Mouse (Mus musculus): Measurements from ENCODE around the gene Rbfox3. TPM values are rescaled to one million over a fixed set of nuclear protein-coding genes. Genes with fewer than 3 reads are reported as not detected.
A peak's percentile ranks its signal among the peaks of the same experiment; 100 is the strongest.

The Rbfox3 gene
- polyA plus RNA-seq, 1 experiment from 2014 or later: 1.7 TPM

GRCm38 (mm10) chr11:118669820-118670219 is 241.6 kb downstream of the Rbfox3 start:
- WGBS: 74% methylated on average over 5 of the region's 5 CpGs
- no peak overlapping the region for H3K27ac ChIP-seq (ENCODE audit: low read depth)
- DNase-seq (ENCODE audit: low spot score) (no peak), ATAC-seq (replicated peaks; ENCODE audit: low FRiP score, low TSS enrichment, low read depth) (no peak)
- H3K4me3 ChIP-seq (ENCODE audit: low read depth, low read length): no peak overlapping the region
- H3K9ac ChIP-seq (ENCODE audit: low read length): no peak overlapping the region
- no peaks in the 10 kb centered on the region for H3K4me1 ChIP-seq (replicated peaks; ENCODE audit: control insufficient read depth, insufficient read depth, low read length)
- H3K27me3 ChIP-seq (replicated peaks; ENCODE audit: control insufficient read depth, insufficient read depth, low read length): no peaks in the 10 kb centered on the region
- H3K4me2 ChIP-seq (ENCODE audit: low read length): no peak overlapping the region
- H3K9me3 ChIP-seq (ENCODE audit: control insufficient read depth, low read length): no peaks in the 10 kb centered on the region
- no peaks in the 10 kb centered on the region for H3K36me3 ChIP-seq (ENCODE audit: control insufficient read depth, insufficient read depth, low read length)

DNA sequence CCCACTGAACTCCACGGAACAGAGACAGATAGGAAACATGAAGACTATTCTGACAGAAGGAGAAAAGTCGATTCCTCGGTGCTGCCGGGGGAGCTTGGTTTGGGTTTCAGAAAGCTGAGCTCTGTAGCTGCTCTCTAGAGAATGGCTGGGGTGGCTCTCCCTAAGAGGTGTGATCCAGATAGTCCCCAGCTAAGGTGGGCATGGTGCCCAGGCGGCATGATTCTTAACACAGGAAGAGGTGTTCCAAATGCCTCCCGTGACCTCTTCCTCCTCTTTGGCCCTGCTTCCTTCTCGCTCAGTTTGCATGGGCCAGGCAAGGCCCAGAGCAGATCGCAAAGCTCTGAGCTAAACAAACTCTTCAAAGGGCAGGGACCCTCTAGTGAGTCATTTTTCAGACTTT is 243.0 kb downstream of the Rbfox3 start:
- DNase-seq (ENCODE audit: low spot score): no peak
- no peaks in the 10 kb centered on the region for H3K4me1 ChIP-seq (replicated peaks; ENCODE audit: control insufficient read depth, insufficient read depth, low read length)
- no peaks in the 10 kb centered on the region for H3K27me3 ChIP-seq (replicated peaks; ENCODE audit: control insufficient read depth, insufficient read depth, low read length)
- H3K9me3 ChIP-seq (ENCODE audit: control insufficient read depth, low read length): no peaks in the 10 kb centered on the region
- ATAC-seq (replicated peaks; ENCODE audit: low FRiP score, low TSS enrichment, low read depth): no peak
- H3K27ac ChIP-seq (ENCODE audit: low read depth): no peak overlapping the region
- H3K9ac ChIP-seq (ENCODE audit: low read length): no peak overlapping the region
- H3K4me2 ChIP-seq (ENCODE audit: low read length): no peak overlapping the region
- WGBS: 69% methylated on average over 8 of the region's 8 CpGs
- H3K4me3 ChIP-seq (ENCODE audit: low read depth, low read length): no peak overlapping the region
- H3K36me3 ChIP-seq (ENCODE audit: control insufficient read depth, insufficient read depth, low read length): no peaks in the 10 kb centered on the region

DNA sequence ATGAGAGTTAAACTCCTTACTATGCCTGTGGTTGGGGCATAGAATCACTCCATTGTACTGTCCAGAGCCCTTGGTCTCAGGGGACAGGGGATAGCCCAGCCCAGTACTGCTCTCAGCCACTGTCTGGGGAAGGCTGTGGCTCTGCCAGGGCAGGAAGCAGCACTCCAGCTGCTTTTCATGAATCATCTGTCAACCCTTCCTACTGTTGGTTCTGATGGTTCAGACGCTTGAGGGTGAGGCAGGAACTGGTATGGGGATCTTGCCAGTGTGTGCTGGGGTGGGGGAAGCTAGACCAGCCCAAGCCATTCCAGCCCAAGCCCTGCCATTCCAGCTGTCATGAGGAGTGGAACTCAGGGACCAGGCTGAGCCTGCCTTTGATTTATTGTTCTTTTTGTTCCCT is 243.5 kb downstream of the Rbfox3 start:
- no peak overlapping the region for H3K9ac ChIP-seq (ENCODE audit: low read length)
- H3K9me3 ChIP-seq (ENCODE audit: control insufficient read depth, low read length): no peaks in the 10 kb centered on the region
- no peak for DNase-seq (ENCODE audit: low spot score)
- H3K27me3 ChIP-seq (replicated peaks; ENCODE audit: control insufficient read depth, insufficient read depth, low read length): no peaks in the 10 kb centered on the region
- H3K4me2 ChIP-seq (ENCODE audit: low read length): no peak overlapping the region
- H3K4me3 ChIP-seq (ENCODE audit: low read depth, low read length): no peak overlapping the region
- no peaks in the 10 kb centered on the region for H3K36me3 ChIP-seq (ENCODE audit: control insufficient read depth, insufficient read depth, low read length)
- ATAC-seq (replicated peaks; ENCODE audit: low FRiP score, low TSS enrichment, low read depth): no peak
- WGBS: 29% methylated on average over 1 of the region's 1 CpGs
- no peaks in the 10 kb centered on the region for H3K4me1 ChIP-seq (replicated peaks; ENCODE audit: control insufficient read depth, insufficient read depth, low read length)
- H3K27ac ChIP-seq (ENCODE audit: low read depth): no peak overlapping the region

DNA sequence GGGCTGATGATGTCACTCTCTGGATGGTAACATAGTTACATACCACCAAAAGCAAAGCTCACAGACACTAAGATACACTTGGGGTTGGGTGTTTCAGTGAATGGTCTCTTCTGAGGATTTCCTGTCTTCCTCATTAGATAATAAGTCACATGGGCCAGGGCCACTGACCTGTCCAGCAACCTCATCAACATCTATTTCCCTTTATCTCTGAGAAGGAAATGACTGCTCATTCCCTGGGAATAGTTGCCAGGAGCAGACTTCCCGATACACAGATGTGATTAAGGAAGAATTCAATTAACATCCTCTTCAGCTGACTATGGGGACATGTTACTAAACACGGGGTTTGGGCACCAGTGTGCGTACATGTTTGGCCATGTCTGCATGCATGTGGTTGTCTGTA is 245.2 kb downstream of the Rbfox3 start:
- Histone ChIP-seq H3K4me3 (ENCODE audit: low read depth, low read length) (no peak overlapping the region), H3K27ac (ENCODE audit: low read depth) (no peak overlapping the region), H3K4me2 (ENCODE audit: low read length) (no peak overlapping the region), H3K9ac (ENCODE audit: low read length) (no peak overlapping the region), H3K4me1 (replicated peaks; ENCODE audit: control insufficient read depth, insufficient read depth, low read length) (no peaks in the 10 kb centered on the region), H3K27me3 (replicated peaks; ENCODE audit: control insufficient read depth, insufficient read depth, low read length) (no peaks in the 10 kb centered on the region), H3K9me3 (ENCODE audit: control insufficient read depth, low read length) (no peaks in the 10 kb centered on the region), H3K36me3 (ENCODE audit: control insufficient read depth, insufficient read depth, low read length) (no peaks in the 10 kb centered on the region)
- ATAC-seq (replicated peaks; ENCODE audit: low FRiP score, low TSS enrichment, low read depth) (no peak), DNase-seq (ENCODE audit: low spot score) (no peak)
- 75% methylated on average over 3 of the region's 3 CpGs for WGBS

DNA sequence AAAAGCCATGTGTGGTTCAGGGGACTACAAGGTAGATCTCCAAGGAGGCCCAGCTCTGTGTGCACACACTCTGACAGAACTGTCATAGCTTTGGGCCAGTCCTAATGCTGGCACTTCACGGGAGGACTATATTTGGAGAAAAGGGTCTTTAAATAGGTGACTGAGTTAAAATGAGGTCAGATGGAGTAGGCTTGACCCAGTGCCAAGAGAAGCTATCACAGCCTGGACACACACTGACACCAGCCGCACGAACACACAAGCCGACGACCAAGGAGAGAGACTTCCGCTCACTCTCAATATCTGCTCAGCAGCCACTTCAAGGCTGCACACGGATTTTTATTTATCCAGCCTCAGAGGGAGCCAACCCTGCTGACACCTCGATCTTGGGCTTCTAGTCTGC is 248.1 kb downstream of the Rbfox3 start:
- Histone ChIP-seq H3K4me1 (replicated peaks; ENCODE audit: control insufficient read depth, insufficient read depth, low read length) (no peaks in the 10 kb centered on the region), H3K9ac (ENCODE audit: low read length) (no peak overlapping the region), H3K9me3 (ENCODE audit: control insufficient read depth, low read length) (no peaks in the 10 kb centered on the region), H3K27me3 (replicated peaks; ENCODE audit: control insufficient read depth, insufficient read depth, low read length) (no peaks in the 10 kb centered on the region), H3K27ac (ENCODE audit: low read depth) (no peak overlapping the region), H3K36me3 (ENCODE audit: control insufficient read depth, insufficient read depth, low read length) (no peaks in the 10 kb centered on the region), H3K4me2 (ENCODE audit: low read length) (no peak overlapping the region), H3K4me3 (ENCODE audit: low read depth, low read length) (no peak overlapping the region)
- no peak for ATAC-seq (replicated peaks; ENCODE audit: low FRiP score, low TSS enrichment, low read depth)
- WGBS: 78% methylated on average over 8 of the region's 8 CpGs
- no peak for DNase-seq (ENCODE audit: low spot score)

DNA sequence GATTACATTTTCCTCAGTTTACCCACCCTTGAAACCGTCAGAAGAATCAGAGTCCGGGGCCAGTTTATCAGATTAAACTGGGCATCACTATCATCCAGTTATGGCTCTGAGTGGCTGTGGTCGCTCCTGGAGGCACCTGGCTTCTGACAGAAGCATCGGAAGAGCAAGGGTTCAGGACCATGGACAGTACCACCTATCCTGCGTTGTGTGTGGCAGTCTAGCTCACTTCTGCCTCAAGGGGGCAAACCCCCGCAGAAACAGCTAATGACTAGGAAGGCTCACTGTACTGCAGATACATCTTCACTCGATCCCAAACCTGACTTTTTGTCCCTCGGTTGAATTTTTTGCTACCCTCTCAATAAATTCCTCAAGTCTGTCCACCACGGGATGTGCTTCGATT is 252.1 kb downstream of the Rbfox3 start:
- no peak overlapping the region for H3K9ac ChIP-seq (ENCODE audit: low read length)
- H3K9me3 ChIP-seq (ENCODE audit: control insufficient read depth, low read length): no peaks in the 10 kb centered on the region
- no peaks in the 10 kb centered on the region for H3K27me3 ChIP-seq (replicated peaks; ENCODE audit: control insufficient read depth, insufficient read depth, low read length)
- WGBS: 14% methylated on average over 10 of the region's 10 CpGs
- no peak overlapping the region for H3K27ac ChIP-seq (ENCODE audit: low read depth)
- no peak overlapping the region for H3K4me3 ChIP-seq (ENCODE audit: low read depth, low read length)
- no peak for ATAC-seq (replicated peaks; ENCODE audit: low FRiP score, low TSS enrichment, low read depth)
- DNase-seq (ENCODE audit: low spot score): peak; percentile 67
- no peak overlapping the region for H3K4me2 ChIP-seq (ENCODE audit: low read length)
- H3K36me3 ChIP-seq (ENCODE audit: control insufficient read depth, insufficient read depth, low read length): no peaks in the 10 kb centered on the region
- H3K4me1 ChIP-seq (replicated peaks; ENCODE audit: control insufficient read depth, insufficient read depth, low read length): no peaks in the 10 kb centered on the region

GRCm38 (mm10) chr11:118655833-118656232 is 255.6 kb downstream of the Rbfox3 start:
- no peak overlapping the region for H3K4me3 ChIP-seq (ENCODE audit: low read depth, low read length)
- no peaks in the 10 kb centered on the region for H3K9me3 ChIP-seq (ENCODE audit: control insufficient read depth, low read length)
- H3K9ac ChIP-seq (ENCODE audit: low read length): no peak overlapping the region
- H3K27ac ChIP-seq (ENCODE audit: low read depth): no peak overlapping the region
- H3K36me3 ChIP-seq (ENCODE audit: control insufficient read depth, insufficient read depth, low read length): no peaks in the 10 kb centered on the region
- DNase-seq (ENCODE audit: low spot score) (no peak), ATAC-seq (replicated peaks; ENCODE audit: low FRiP score, low TSS enrichment, low read depth) (no peak)
- H3K4me1 ChIP-seq (replicated peaks; ENCODE audit: control insufficient read depth, insufficient read depth, low read length): no peaks in the 10 kb centered on the region
- H3K27me3 ChIP-seq (replicated peaks; ENCODE audit: control insufficient read depth, insufficient read depth, low read length): no peaks in the 10 kb centered on the region
- 65% methylated on average over 4 of the region's 4 CpGs for WGBS
- no peak overlapping the region for H3K4me2 ChIP-seq (ENCODE audit: low read length)

DNA sequence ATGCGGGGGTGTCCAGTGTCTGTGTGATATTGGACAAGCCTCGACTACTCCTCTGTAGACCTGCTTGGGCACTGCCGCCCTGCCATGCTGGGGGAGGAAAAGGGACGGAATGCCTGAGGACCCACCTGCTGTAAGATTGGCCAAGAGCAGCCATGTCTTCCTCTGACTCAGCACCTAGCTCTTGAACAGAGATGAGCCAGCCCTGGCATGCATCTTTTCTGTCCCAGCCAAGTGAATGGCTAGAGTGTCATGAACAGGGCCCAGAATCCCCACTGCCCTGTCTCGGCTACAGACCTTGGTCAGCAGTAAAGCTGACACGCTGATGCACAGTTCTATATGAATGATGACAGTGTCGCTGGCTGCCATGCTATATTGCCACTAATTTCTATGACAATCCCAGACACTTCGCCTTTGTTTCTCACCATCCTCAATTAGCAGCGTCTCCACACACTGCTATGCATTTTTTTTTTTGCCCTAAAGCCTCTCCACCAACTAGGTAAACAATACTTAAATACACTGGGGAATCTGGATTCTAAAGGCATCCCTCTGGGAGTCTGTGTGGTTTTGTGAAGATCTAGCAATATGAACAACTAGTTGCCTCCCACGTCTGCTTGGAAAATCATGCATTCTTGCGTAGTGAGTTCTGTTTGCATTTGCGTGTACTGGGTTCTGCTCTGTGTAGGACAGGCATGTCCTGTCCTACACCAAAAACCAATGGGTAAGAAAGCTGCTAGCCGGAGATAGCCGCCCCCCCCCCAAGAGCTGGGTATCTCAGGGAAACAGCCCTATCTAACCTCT is 257.7 kb downstream of the Rbfox3 start:
- 86% methylated on average over 14 of the region's 14 CpGs for WGBS
- no peak overlapping the region for H3K4me2 ChIP-seq (ENCODE audit: low read length)
- no peaks in the 10 kb centered on the region for H3K27me3 ChIP-seq (replicated peaks; ENCODE audit: control insufficient read depth, insufficient read depth, low read length)
- H3K27ac ChIP-seq (ENCODE audit: low read depth): no peak overlapping the region
- no peak overlapping the region for H3K4me3 ChIP-seq (ENCODE audit: low read depth, low read length)
- no peaks in the 10 kb centered on the region for H3K9me3 ChIP-seq (ENCODE audit: control insufficient read depth, low read length)
- H3K4me1 ChIP-seq (replicated peaks; ENCODE audit: control insufficient read depth, insufficient read depth, low read length): no peaks in the 10 kb centered on the region
- no peaks in the 10 kb centered on the region for H3K36me3 ChIP-seq (ENCODE audit: control insufficient read depth, insufficient read depth, low read length)
- ATAC-seq (replicated peaks; ENCODE audit: low FRiP score, low TSS enrichment, low read depth) (no peak), DNase-seq (ENCODE audit: low spot score) (no peak)
- no peak overlapping the region for H3K9ac ChIP-seq (ENCODE audit: low read length)

All from intestine, embryonic 14.5 days (tissue).